Mouse (Mus musculus): ENCODE measurements around the gene Armc3. TPM values are rescaled to one million over a fixed set of nuclear protein-coding genes. Genes with fewer than 3 reads are reported as not detected.
A peak's percentile ranks its signal among the peaks of the same experiment; 100 is the strongest.

The Armc3 gene
- polyA plus RNA-seq, 1 experiment from 2014 or later = 0.50 TPM

GRCm38 (mm10) chr2:19235614-19236013 lies 36.5 kb downstream of the Armc3 start:
- peak; percentile 34; the same call in 1 of the 2 replicates for ATAC-seq (ENCODE audit: low FRiP score, low read depth)
- 69% methylated on average over 4 of the region's 4 CpGs for WGBS
- H3K4me2 ChIP-seq (replicated peaks) = no peak overlapping the region
- no peaks in the 10 kb centered on the region for H3K9me3 ChIP-seq
- no peaks in the 10 kb centered on the region for H3K27me3 ChIP-seq
- no peaks in the 10 kb centered on the region for H3K4me1 ChIP-seq
- H3K27ac ChIP-seq (replicated peaks) = no peak overlapping the region
- H3K36me3 ChIP-seq = no peaks in the 10 kb centered on the region
- H3K9ac ChIP-seq (replicated peaks) = no peak overlapping the region
- no peak overlapping the region for H3K4me3 ChIP-seq

- 58% methylated on average over 2 of the region's 2 CpGs for WGBS
- H3K36me3 ChIP-seq = no peaks in the 10 kb centered on the region
- no peaks in the 10 kb centered on the region for H3K9me3 ChIP-seq
- H3K27me3 ChIP-seq = no peaks in the 10 kb centered on the region
- ATAC-seq (ENCODE audit: low FRiP score, low read depth) = no peak
- H3K9ac ChIP-seq (replicated peaks) = no peak overlapping the region
- no peaks in the 10 kb centered on the region for H3K4me1 ChIP-seq
- no peak overlapping the region for H3K4me2 ChIP-seq (replicated peaks)
- H3K4me3 ChIP-seq = no peak overlapping the region
- no peak overlapping the region for H3K27ac ChIP-seq (replicated peaks)
Measured at GRCm38 (mm10) chr2:19238771-19239170, 39.7 kb downstream of the Armc3 start.

- Histone ChIP-seq H3K9me3 (no peaks in the 10 kb centered on the region), H3K4me3 (no peak overlapping the region), H3K9ac (replicated peaks) (no peak overlapping the region), H3K4me2 (replicated peaks) (no peak overlapping the region), H3K36me3 (no peaks in the 10 kb centered on the region), H3K4me1 (no peaks in the 10 kb centered on the region), H3K27ac (replicated peaks) (no peak overlapping the region), H3K27me3 (no peaks in the 10 kb centered on the region)
- no peak for ATAC-seq (ENCODE audit: low FRiP score, low read depth)
- 92% methylated on average over 11 of the region's 11 CpGs for WGBS
Measured at GRCm38 (mm10) chr2:19249611-19250010, 50.5 kb downstream of the Armc3 start.

- H3K4me1 ChIP-seq = no peaks in the 10 kb centered on the region
- no peak overlapping the region for H3K9ac ChIP-seq (replicated peaks)
- no peaks in the 10 kb centered on the region; the same call in 1 of the 2 replicates for H3K27me3 ChIP-seq
- no peak overlapping the region for H3K4me2 ChIP-seq (replicated peaks)
- H3K36me3 ChIP-seq = no peaks in the 10 kb centered on the region
- no peak for ATAC-seq (ENCODE audit: low FRiP score, low read depth)
- no peak overlapping the region for H3K27ac ChIP-seq (replicated peaks)
- WGBS = 78% methylated on average over 3 of the region's 3 CpGs
- no peak overlapping the region for H3K4me3 ChIP-seq
- no peaks in the 10 kb centered on the region for H3K9me3 ChIP-seq
Measured at GRCm38 (mm10) chr2:19255037-19255436, 55.9 kb downstream of the Armc3 start.

- Histone ChIP-seq H3K4me3 (no peak overlapping the region), H3K4me2 (replicated peaks) (no peak overlapping the region), H3K4me1 (no peaks in the 10 kb centered on the region), H3K27me3 (no peaks in the 10 kb centered on the region; the same call in 1 of the 2 replicates), H3K27ac (replicated peaks) (no peak overlapping the region), H3K9ac (replicated peaks) (no peak overlapping the region), H3K9me3 (no peaks in the 10 kb centered on the region), H3K36me3 (no peaks in the 10 kb centered on the region)
- no peak for ATAC-seq (ENCODE audit: low FRiP score, low read depth)
Measured at GRCm38 (mm10) chr2:19257255-19257654, 58.2 kb downstream of the Armc3 start.

GRCm38 (mm10) chr2:19260399-19260798 lies 61.3 kb downstream of the Armc3 start:
- Histone ChIP-seq H3K27me3 (no peaks in the 10 kb centered on the region; the same call in 1 of the 2 replicates), H3K4me2 (replicated peaks) (no peak overlapping the region), H3K4me1 (no peaks in the 10 kb centered on the region), H3K4me3 (no peak overlapping the region), H3K9ac (replicated peaks) (no peak overlapping the region), H3K27ac (replicated peaks) (no peak overlapping the region), H3K9me3 (no peaks in the 10 kb centered on the region), H3K36me3 (no peaks in the 10 kb centered on the region)
- ATAC-seq (ENCODE audit: low FRiP score, low read depth) = no peak
- WGBS = 82% methylated on average over 6 of the region's 6 CpGs

GRCm38 (mm10) chr2:19263375-19263774 lies 64.3 kb downstream of the Armc3 start:
- H3K27me3 ChIP-seq = no peaks in the 10 kb centered on the region
- no peak overlapping the region for H3K4me3 ChIP-seq
- no peaks in the 10 kb centered on the region for H3K4me1 ChIP-seq
- H3K36me3 ChIP-seq = no peaks in the 10 kb centered on the region
- no peak for ATAC-seq (ENCODE audit: low FRiP score, low read depth)
- H3K9me3 ChIP-seq = no peaks in the 10 kb centered on the region
- 60% methylated on average over 5 of the region's 5 CpGs for WGBS
- H3K27ac ChIP-seq (replicated peaks) = no peak overlapping the region
- no peak overlapping the region for H3K9ac ChIP-seq (replicated peaks)
- H3K4me2 ChIP-seq (replicated peaks) = no peak overlapping the region

- 77% methylated on average over 2 of the region's 2 CpGs for WGBS
- Histone ChIP-seq H3K4me2 (replicated peaks) (no peak overlapping the region), H3K4me3 (no peak overlapping the region), H3K36me3 (no peaks in the 10 kb centered on the region), H3K27me3 (no peaks in the 10 kb centered on the region), H3K9me3 (no peaks in the 10 kb centered on the region), H3K9ac (replicated peaks) (no peak overlapping the region), H3K27ac (replicated peaks) (no peak overlapping the region), H3K4me1 (no peaks in the 10 kb centered on the region)
- no peak for ATAC-seq (ENCODE audit: low FRiP score, low read depth)
Measured at GRCm38 (mm10) chr2:19265834-19266233, 66.7 kb downstream of the Armc3 start.

GRCm38 (mm10) chr2:19267396-19267795 lies 68.3 kb downstream of the Armc3 start:
- H3K4me1 ChIP-seq = no peaks in the 10 kb centered on the region
- H3K27me3 ChIP-seq = no peaks in the 10 kb centered on the region; the same call in 1 of the 2 replicates
- WGBS = 71% methylated on average over 2 of the region's 2 CpGs

GRCm38 (mm10) chr2:19269955-19270354 lies 70.9 kb downstream of the Armc3 start:
- no peak overlapping the region for H3K27ac ChIP-seq (replicated peaks)
- ATAC-seq (ENCODE audit: low FRiP score, low read depth) = no peak
- no peaks in the 10 kb centered on the region for H3K9me3 ChIP-seq
- no peaks in the 10 kb centered on the region for H3K4me1 ChIP-seq
- H3K27me3 ChIP-seq = no peaks in the 10 kb centered on the region; the same call in 1 of the 2 replicates
- no peak overlapping the region for H3K4me2 ChIP-seq (replicated peaks)
- H3K4me3 ChIP-seq = no peak overlapping the region
- WGBS = 51% methylated on average over 5 of the region's 5 CpGs
- H3K9ac ChIP-seq (replicated peaks) = no peak overlapping the region
- H3K36me3 ChIP-seq = no peaks in the 10 kb centered on the region

More at GRCm38 (mm10) chr2:19267396-19267795, 68.3 kb downstream of the Armc3 start:
- Histone ChIP-seq H3K9me3 (no peaks in the 10 kb centered on the region), H3K36me3 (no peaks in the 10 kb centered on the region), H3K27ac (replicated peaks) (no peak overlapping the region), H3K9ac (replicated peaks) (no peak overlapping the region), H3K4me3 (no peak overlapping the region), H3K4me2 (replicated peaks) (no peak overlapping the region)
- ATAC-seq (ENCODE audit: low FRiP score, low read depth) = no peak

GRCm38 (mm10) chr2:19270709-19271120 lies 71.6 kb downstream of the Armc3 start:
- H3K4me1 ChIP-seq = no peaks in the 10 kb centered on the region; the same call in 1 of the 2 replicates
- no peaks in the 10 kb centered on the region for H3K36me3 ChIP-seq
- no peaks in the 10 kb centered on the region; the same call in 1 of the 2 replicates for H3K27me3 ChIP-seq
- no peaks in the 10 kb centered on the region for H3K9me3 ChIP-seq
- no peak for ATAC-seq (ENCODE audit: low FRiP score, low read depth)
- H3K9ac ChIP-seq (replicated peaks) = no peak overlapping the region
- H3K27ac ChIP-seq (replicated peaks) = no peak overlapping the region
- H3K4me2 ChIP-seq (replicated peaks) = no peak overlapping the region
- 36% methylated on average over 9 of the region's 9 CpGs for WGBS
- H3K4me3 ChIP-seq = no peak overlapping the region

GRCm38 (mm10) chr2:19274583-19274982 lies 75.5 kb downstream of the Armc3 start:
- Histone ChIP-seq H3K9me3 (no peaks in the 10 kb centered on the region), H3K27ac (replicated peaks) (no peak overlapping the region), H3K4me1 (no peaks in the 10 kb centered on the region; the same call in 1 of the 2 replicates), H3K4me3 (no peak overlapping the region), H3K27me3 (no peaks in the 10 kb centered on the region; the same call in 1 of the 2 replicates), H3K4me2 (replicated peaks) (no peak overlapping the region), H3K36me3 (no peaks in the 10 kb centered on the region), H3K9ac (replicated peaks) (no peak overlapping the region)
- WGBS = 83% methylated on average over 2 of the region's 2 CpGs
- ATAC-seq (ENCODE audit: low FRiP score, low read depth) = no peak
